Mouse (Mus musculus) left cerebral cortex, postnatal 14 days (tissue): ENCODE measurements at regions not wholly inside any gene's neighbourhood (a gene's known extent, or its start where the extent isn't known, plus 50 kb on each side); places are given as distances from the start of the nearest gene placed in this dataset.

ENCODE experiments used
- DNase-seq, 2 experiments: peaks; one replicate each; pipeline ENCODE4 v3.0.0; 2021 to 2022; ENCODE audit warnings: low spot score in 2 of 2, mixed read lengths in 1 of 2
- intact Hi-C: fragments of 180-260 bp; cut with DNase I; formaldehyde crosslinking; loops from one replicate; pipeline ENCODE4 v1.15.1; 2025

GRCm38 (mm10) chr13:60123964-60124363 lies 53.2 kb downstream of the Gas1 start:
- intact Hi-C loops: no loop called here
- DNase-seq: no peak

GRCm38 (mm10) chr13:60123174-60123587 lies 54.0 kb downstream of the Gas1 start:
- DNase-seq: no peak

GRCm38 (mm10) chr13:60122341-60123173 lies 54.6 kb downstream of the Gas1 start:
- intact Hi-C loops: no loop called here
- DNase-seq: no peak

More at GRCm38 (mm10) chr13:60123174-60123587, 54.0 kb downstream of the Gas1 start:
- intact Hi-C loops: no loop called here

GRCm38 (mm10) chr13:60111465-60111864 lies 65.7 kb downstream of the Gas1 start:
- no peak for DNase-seq
- intact Hi-C loops: no loop called here

- DNase-seq: peak; percentile 35 to 43
- intact Hi-C loops: no loop called here
These were observed 66.9 kb downstream of the Gas1 start for GRCm38 (mm10) chr13:60110079-60110846.

GRCm38 (mm10) chr13:60105286-60105685 lies 71.9 kb downstream of the Gas1 start:
- intact Hi-C loops: no loop called here
- DNase-seq: peak; percentile 42 to 62

- intact Hi-C loops: no loop called here
- no peak for DNase-seq
These were observed 75.5 kb downstream of the Gas1 start for GRCm38 (mm10) chr13:60101651-60102050.

GRCm38 (mm10) chr13:60100130-60101112 lies 76.7 kb downstream of the Gas1 start:
- DNase-seq: no peak
- intact Hi-C loops: no loop called here

GRCm38 (mm10) chr13:60099469-60100129 lies 77.6 kb downstream of the Gas1 start:
- DNase-seq: no peak
- intact Hi-C loops: no loop called here

- intact Hi-C loops: no loop called here
- no peak for DNase-seq
These were observed 78.8 kb downstream of the Gas1 start for GRCm38 (mm10) chr13:60098394-60098793.

GRCm38 (mm10) chr13:60097776-60098175 lies 79.4 kb downstream of the Gas1 start:
- intact Hi-C loops: no loop called here
- DNase-seq: no peak

GRCm38 (mm10) chr13:60086657-60087056 lies 90.5 kb downstream of the Gas1 start:
- DNase-seq: peak; percentile 7 to 42

GRCm38 (mm10) chr13:60084975-60085374 lies 92.2 kb downstream of the Gas1 start:
- intact Hi-C loops: no loop called here
- peak; percentile 17 to 30 for DNase-seq

More at GRCm38 (mm10) chr13:60086657-60087056, 90.5 kb downstream of the Gas1 start:
- intact Hi-C loops: no loop called here

- intact Hi-C loops: no loop called here
- DNase-seq: no peak
These were observed 92.9 kb downstream of the Gas1 start for GRCm38 (mm10) chr13:60084290-60084689.

- no peak for DNase-seq
These were observed 97.1 kb downstream of the Gas1 start for GRCm38 (mm10) chr13:60080113-60080512.

GRCm38 (mm10) chr13:60078331-60079050 lies 98.7 kb downstream of the Gas1 start:
- peak; percentile 12 to 51 for DNase-seq
- intact Hi-C loops: no loop called here

More at GRCm38 (mm10) chr13:60080113-60080512, 97.1 kb downstream of the Gas1 start:
- intact Hi-C loops: no loop called here

- DNase-seq: no peak
- intact Hi-C loops: no loop called here
These were observed 100.9 kb downstream of the Gas1 start for GRCm38 (mm10) chr13:60076147-60076800.

GRCm38 (mm10) chr13:60071595-60071994 lies 105.6 kb downstream of the Gas1 start:
- intact Hi-C loops: no loop called here
- no peak for DNase-seq
